Mouse (Mus musculus): ENCODE data around the gene Zfp819.

- TF ChIP-seq POLR2A (IDR thresholded peaks at IDR 0.05; ENCODE audit: low read depth, low read length) (no peak), CTCF (conservative IDR thresholded peaks at IDR 0.05; ENCODE audit: insufficient read depth, insufficient read length, low read depth, low read length) (no peak)
These were observed 5.1 kb upstream of the Zfp819 start for GRCm38 (mm10) chr7:43601884-43602283.

All from kidney, adult 2 months (tissue).